Mouse (Mus musculus) midbrain, embryonic 14.5 days (tissue): Measurements from ENCODE around the gene Golph3l. TPM values are rescaled to one million over a fixed set of nuclear protein-coding genes. Genes with fewer than 3 reads are reported as not detected.
"Not testable (repeated sequence)": the region's sequence is repeated elsewhere in the genome, so short reads cannot be mapped to it uniquely, and the experiment has no call there.

Experiments used
- ATAC-seq: fragments of 200-750 bp; cut with Nextera tagmentation; 2 replicates; pipeline ENCODE4 v1.8.0; 2017; ENCODE audit warnings: moderate number of reproducible peaks, moderate library complexity; ENCODE audit not compliant: low FRiP score, low TSS enrichment
- DNase-seq: peaks from one replicate; pipeline ENCODE4 v3.0.0-alpha.2; 2015
- H3K27ac ChIP-seq: fragments of 300-500 bp; sonication (generic); replicated peaks from 2 replicates; pipeline ENCODE4 v1.5.1; 2014; ENCODE audit warnings: mild to moderate bottlenecking, low read depth, low read length, moderate library complexity
- H3K27me3 ChIP-seq: fragments of 300-500 bp; sonication (generic); 2 replicates; pipeline ENCODE4 v1.6.1; 2014; ENCODE audit warnings: low read length, control low read depth, mixed read lengths; ENCODE audit not compliant: control insufficient read depth, insufficient read depth
- H3K36me3 ChIP-seq: fragments of 300-500 bp; sonication (generic); 2 replicates; pipeline ENCODE4 v1.6.1; 2014; ENCODE audit warnings: low read length, control low read depth; ENCODE audit not compliant: control insufficient read depth, insufficient read depth
- H3K4me1 ChIP-seq: fragments of 300-500 bp; sonication (generic); 2 replicates; pipeline ENCODE4 v1.6.1; 2014; ENCODE audit warnings: mild to moderate bottlenecking, antibody characterized with exemption, low read length, control low read depth; ENCODE audit not compliant: control insufficient read depth, insufficient read depth
- H3K4me2 ChIP-seq: fragments of 300-500 bp; sonication (generic); 2 replicates; pipeline ENCODE4 v1.6.1; 2014; ENCODE audit warnings: mild to moderate bottlenecking, low read length, moderate library complexity
- H3K4me3 ChIP-seq: fragments of 300-500 bp; sonication (generic); replicated peaks from 2 replicates; pipeline ENCODE4 v1.5.1; 2014; ENCODE audit warnings: low read depth, low read length
- H3K9ac ChIP-seq: fragments of 300-500 bp; sonication (generic); replicated peaks from 2 replicates; pipeline ENCODE4 v1.6.1; 2014; ENCODE audit warnings: mild to moderate bottlenecking, low read length, moderate library complexity
- H3K9me3 ChIP-seq: fragments of 300-500 bp; sonication (generic); 2 replicates; pipeline ENCODE4 v1.6.1; 2016; ENCODE audit warnings: low read length, control low read depth, mixed read lengths; ENCODE audit not compliant: control insufficient read depth
- WGBS: fragments of 180-500 bp; shearing (Covaris S2); extraction: QIAGEN DNeasy Blood & Tissue Kit; methylation state at CpG from one replicate; pipeline ENCODE4 v1.1.7; 2014; 5-methylcytosine and 5-hydroxymethylcytosine counted together
- polyA plus RNA-seq: library from polyadenylated mRNA; unstranded; fragments of >200 nt; fragmentation: Nextera tagmentation; extraction: Ambion mirVana; gene quantifications from 2 replicates; pipeline ENCODE4 v1.2.1, GENCODE M21; 2014

Golph3l gene
- polyA plus RNA-seq, 1 experiment from 2014 or later: 36.9 TPM

- H3K9ac ChIP-seq: no peak overlapping the region
- H3K4me1 ChIP-seq: no peaks in the 10 kb centered on the region
- no peak overlapping the region for H3K4me2 ChIP-seq
- no peaks in the 10 kb centered on the region for H3K36me3 ChIP-seq
- DNase-seq: no peak
- ATAC-seq: no peak
- H3K27me3 ChIP-seq: no peaks in the 10 kb centered on the region
- H3K4me3 ChIP-seq: no peak overlapping the region
- H3K27ac ChIP-seq: no peak overlapping the region
- 83% methylated on average over 6 of the region's 6 CpGs for whole genome bisulfite sequencing
- no peaks in the 10 kb centered on the region for H3K9me3 ChIP-seq
Observed at GRCm38 (mm10) chr3:95650276-95651032, 61.7 kb downstream of the Golph3l start.

GRCm38 (mm10) chr3:95651033-95651373 lies 62.3 kb downstream of the Golph3l start:
- Histone ChIP-seq H3K4me3 (no peak overlapping the region), H3K27ac (no peak overlapping the region)
- ATAC-seq: no peak

GRCm38 (mm10) chr3:95651391-95652203 lies 62.9 kb downstream of the Golph3l start:
- no peak overlapping the region for H3K9ac ChIP-seq
- ATAC-seq: no peak
- WGBS: 89% methylated on average over 16 of the region's 16 CpGs

More at GRCm38 (mm10) chr3:95651033-95651373, 62.3 kb downstream of the Golph3l start:
- Histone ChIP-seq H3K27me3 (no peaks in the 10 kb centered on the region), H3K9ac (no peak overlapping the region), H3K4me1 (no peaks in the 10 kb centered on the region), H3K9me3 (no peaks in the 10 kb centered on the region), H3K36me3 (no peaks in the 10 kb centered on the region), H3K4me2 (no peak overlapping the region)
- WGBS: 90% methylated on average over 3 of the region's 3 CpGs
- DNase-seq: no peak

DNA sequence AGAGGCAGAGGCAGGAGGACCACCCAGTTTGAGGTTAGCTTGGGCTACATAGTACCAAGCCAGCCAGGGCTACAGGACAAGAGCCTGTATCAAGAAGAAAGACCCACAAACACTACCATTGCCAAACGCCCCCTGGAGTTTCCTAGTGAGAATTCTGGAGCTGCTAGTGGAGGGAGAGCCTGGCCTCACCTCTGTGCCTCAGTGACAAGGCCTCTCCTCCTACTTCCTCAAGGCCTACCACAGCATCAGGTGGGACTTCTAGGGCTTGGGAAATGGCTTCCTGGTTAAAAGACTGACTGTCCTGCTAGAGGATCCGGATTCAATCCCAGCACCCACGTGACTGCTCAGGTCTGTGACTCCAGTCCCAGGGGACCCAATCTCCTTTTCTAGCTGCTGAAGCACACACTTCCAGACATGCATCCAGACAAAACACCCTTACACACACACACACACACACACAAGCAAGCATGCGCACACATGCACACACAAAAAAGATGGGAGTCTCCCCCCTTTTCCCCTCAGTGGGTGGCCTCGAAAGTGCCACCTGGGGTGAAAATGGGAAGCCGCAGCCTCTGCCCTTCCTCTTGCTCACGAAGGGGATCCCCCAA lies 63.6 kb downstream of the Golph3l start:
- ATAC-seq: no peak
- H3K4me2 ChIP-seq: no peak overlapping the region
- H3K27ac ChIP-seq: no peak overlapping the region
- no peaks in the 10 kb centered on the region for H3K4me1 ChIP-seq
- no peak for DNase-seq
- no peak overlapping the region for H3K4me3 ChIP-seq
- no peak overlapping the region for H3K9ac ChIP-seq
- WGBS: 55% methylated on average over 7 of the region's 7 CpGs
- H3K9me3 ChIP-seq: no peaks in the 10 kb centered on the region
- no peaks in the 10 kb centered on the region for H3K36me3 ChIP-seq
- no peaks in the 10 kb centered on the region for H3K27me3 ChIP-seq

More at GRCm38 (mm10) chr3:95651391-95652203, 62.9 kb downstream of the Golph3l start:
- H3K27ac ChIP-seq: no peak overlapping the region
- H3K4me2 ChIP-seq: no peak overlapping the region
- no peaks in the 10 kb centered on the region for H3K9me3 ChIP-seq
- no peaks in the 10 kb centered on the region for H3K4me1 ChIP-seq
- no peaks in the 10 kb centered on the region for H3K27me3 ChIP-seq
- H3K36me3 ChIP-seq: no peaks in the 10 kb centered on the region
- no peak overlapping the region for H3K4me3 ChIP-seq
- DNase-seq: no peak

GRCm38 (mm10) chr3:95652871-95653270 lies 64.1 kb downstream of the Golph3l start:
- DNase-seq (no peak), ATAC-seq (no peak)
- 16% methylated on average over 6 of the region's 6 CpGs for WGBS
- no peaks in the 10 kb centered on the region for H3K9me3 ChIP-seq
- H3K4me3 ChIP-seq: no peak overlapping the region
- H3K27ac ChIP-seq: no peak overlapping the region
- H3K9ac ChIP-seq: no peak overlapping the region
- no peak overlapping the region for H3K4me2 ChIP-seq
- no peaks in the 10 kb centered on the region for H3K36me3 ChIP-seq
- peaks cover 4% of the 10 kb centered on the region; the same call in 1 of the 2 replicates for H3K4me1 ChIP-seq
- no peaks in the 10 kb centered on the region for H3K27me3 ChIP-seq

DNA sequence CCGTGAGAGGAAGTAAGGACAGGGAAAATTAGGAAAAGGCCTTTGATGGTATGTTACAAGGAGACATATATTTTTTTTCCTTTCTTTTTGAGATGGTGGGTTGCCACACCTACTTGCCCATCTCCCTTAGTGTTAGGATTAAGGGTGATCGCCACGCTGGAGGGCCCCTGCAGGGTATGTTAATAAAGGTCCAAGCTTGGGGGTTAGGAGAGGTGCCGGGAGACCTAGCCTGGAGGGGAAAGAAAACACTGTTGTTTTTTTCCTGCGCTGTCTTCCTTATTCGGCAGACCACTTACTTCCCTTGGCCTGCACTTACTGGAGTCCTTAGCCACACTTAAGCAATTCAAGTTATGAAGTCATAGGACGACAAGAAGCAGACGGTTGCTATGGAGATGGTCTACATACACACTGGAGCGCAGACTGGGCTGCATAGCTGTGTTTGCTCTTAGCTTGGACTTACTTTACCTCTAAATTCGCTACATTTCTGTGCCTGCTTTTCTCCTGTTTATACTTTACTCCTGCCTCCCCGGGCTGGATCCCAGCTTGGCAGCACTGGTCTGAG lies 64.8 kb downstream of the Golph3l start:
- 20% methylated on average over 11 of the region's 11 CpGs for WGBS
- Histone ChIP-seq H3K9ac (no peak overlapping the region; the same call in 1 of the 2 replicates), H3K27me3 (no peaks in the 10 kb centered on the region), H3K4me2 (no peak overlapping the region), H3K36me3 (no peaks in the 10 kb centered on the region), H3K27ac (no peak overlapping the region), H3K4me1 (peaks cover 4% of the 10 kb centered on the region; the same call in 1 of the 2 replicates), H3K9me3 (no peaks in the 10 kb centered on the region), H3K4me3 (no peak overlapping the region)
- DNase-seq (peak; percentile 48), ATAC-seq (no peak)

GRCm38 (mm10) chr3:95654371-95654770 lies 65.6 kb downstream of the Golph3l start:
- H3K27ac ChIP-seq, ATAC-seq, H3K4me1 ChIP-seq, H3K9ac ChIP-seq, H3K4me2 ChIP-seq, H3K36me3 ChIP-seq, DNase-seq, H3K9me3 ChIP-seq, H3K4me3 ChIP-seq, H3K27me3 ChIP-seq: not testable (repeated sequence)
- 95% methylated on average over 3 of the region's 3 CpGs for WGBS

- Histone ChIP-seq H3K36me3 (peaks cover under 1% of the 10 kb centered on the region; the same call in 1 of the 2 replicates), H3K27me3 (no peaks in the 10 kb centered on the region), H3K27ac (no peak overlapping the region), H3K4me1 (peaks cover 8% of the 10 kb centered on the region), H3K9me3 (no peaks in the 10 kb centered on the region), H3K9ac (no peak overlapping the region), H3K4me3 (no peak overlapping the region), H3K4me2 (no peak overlapping the region)
- 86% methylated on average over 5 of the region's 5 CpGs for WGBS
- DNase-seq (no peak), ATAC-seq (no peak)
Observed at GRCm38 (mm10) chr3:95655437-95655836, 66.7 kb downstream of the Golph3l start.
